20 mouse cellular contexts compared by ENCODE assay signal in genomic region chr11:78889156-78889555, GRCm38 (mm10). TPM values are rescaled to one million over a fixed set of nuclear protein-coding genes. Genes with fewer than 3 reads are reported as not detected.
"Had no signal": no experiment of that assay in that cellular context is flagged by ENCODE, and none has a peak within 500 bp of the region (broad histone marks: within the 10 kb centered on the region; RNA-seq: fewer than 3 reads in every experiment).

No protein-coding gene starts in this region.

- H3K27me3 ChIP-seq: limb, embryonic 12.5 days; limb, embryonic 15.5 days; neural tube, embryonic 13.5 days; stomach, embryonic 15.5 days had no signal

- H3K4me2 ChIP-seq: limb, embryonic 12.5 days; limb, embryonic 15.5 days; liver, embryonic 11.5 days; lung, embryonic 14.5 days; neural tube, embryonic 13.5 days; stomach, embryonic 15.5 days had no signal

- H3K4me3 ChIP-seq: limb, embryonic 12.5 days; limb, embryonic 15.5 days; myocyte; neural tube, embryonic 13.5 days; stomach, embryonic 15.5 days had no signal

- H3K36me3 ChIP-seq: limb, embryonic 12.5 days; limb, embryonic 15.5 days; neural tube, embryonic 13.5 days; stomach, embryonic 15.5 days had no signal

- H3K9me3 ChIP-seq: limb, embryonic 12.5 days; limb, embryonic 15.5 days; neural tube, embryonic 13.5 days; stomach, embryonic 15.5 days had no signal

- H3K9ac ChIP-seq: limb, embryonic 12.5 days; limb, embryonic 15.5 days; liver, embryonic 14.5 days; liver, postnatal 0 days; lung, embryonic 14.5 days; neural tube, embryonic 13.5 days; stomach, embryonic 15.5 days had no signal

- H3K27ac ChIP-seq: kidney, postnatal 0 days; limb, embryonic 12.5 days; limb, embryonic 15.5 days; liver, embryonic 14.5 days; macrophage; neural tube, embryonic 13.5 days; stomach, embryonic 15.5 days had no signal

- ATAC-seq: liver, postnatal 0 days; lung, postnatal 0 days; midbrain, embryonic 16.5 days had no signal

- DNase-seq: kidney, postnatal 4 days; left cerebral cortex, postnatal 4 days; liver, postnatal 0 days; lung, embryonic 14.5 days; right cerebral cortex, postnatal 25 days; thymus, postnatal 25 days had no signal

RNA-seq across cellular contexts. Expression of gene Nos2, which starts 31.4 kb away (rescaled TPM):
- total RNA-seq: megakaryocyte, adult 5-6 weeks; monocyte, adult 5-6 weeks; neutrophil, adult 5-6 weeks had no signal
- polyA plus RNA-seq: liver, postnatal 0 days had no signal
